Mouse (Mus musculus): ENCODE results near the gene Fam118b. TPM values are rescaled to one million over a fixed set of nuclear protein-coding genes. Genes with fewer than 3 reads are reported as not detected.

The Fam118b gene
- total and polyA plus RNA-seq, 2 experiments from 2014 or later, result 18.5 to 34.6 TPM

GRCm38 (mm10) chr9:35199772-35200471, 67.7 kb downstream of the Fam118b start, which contains the start of the genes Srpr and Tirap:
TSS of gene Srpr (plus strand) at chr9:35200175.
TSS of gene Tirap (minus strand) at chr9:35200291.
- H3K4me3 ChIP-seq (ENCODE audit: low read length), result peak within 1 kb of the TSS; percentile 65
- H3K9ac ChIP-seq (replicated peaks; ENCODE audit: low read length), result peak within 1 kb of the TSS; percentile 67
- peak within 1 kb of the TSS; percentile 72 for H3K4me2 ChIP-seq (ENCODE audit: low read depth, low read length)
- no peaks in the 10 kb centered on the region for H3K4me1 ChIP-seq (ENCODE audit: insufficient read depth, low read length)
- H3K27ac ChIP-seq, result peak within 1 kb of the TSS; percentile 48; the same call in 1 of the 2 replicates
- no peaks in the 10 kb centered on the region for H3K9me3 ChIP-seq (ENCODE audit: low read length)
- H3K36me3 ChIP-seq (ENCODE audit: insufficient read depth, low read length), result 0 out of 2 replicates have a peak, but pooled peaks cover 2% of the 10 kb centered on the region
- TF ChIP-seq CTCF (IDR thresholded peaks at IDR 0.05; ENCODE audit: low read depth), result peak; percentile 74
- DNase-seq (ENCODE audit: low spot score) (peak; percentile 88), ATAC-seq (peak; percentile 93)
- WGBS, result 1% methylated on average over 39 of the region's 44 CpGs
- no peaks in the 10 kb centered on the region for H3K27me3 ChIP-seq (ENCODE audit: insufficient read depth, low read length)

- Histone ChIP-seq H3K9me3 (ENCODE audit: low read length) (no peaks in the 10 kb centered on the region), H3K27ac (peak overlapping the region; percentile 48; the same call in 1 of the 2 replicates), H3K27me3 (ENCODE audit: insufficient read depth, low read length) (no peaks in the 10 kb centered on the region), H3K4me3 (ENCODE audit: low read length) (peak overlapping the region; percentile 65), H3K4me2 (ENCODE audit: low read depth, low read length) (peak overlapping the region; percentile 72), H3K4me1 (ENCODE audit: insufficient read depth, low read length) (no peaks in the 10 kb centered on the region), H3K36me3 (ENCODE audit: insufficient read depth, low read length) (no peaks in the 10 kb centered on the region), H3K9ac (replicated peaks; ENCODE audit: low read length) (peak overlapping the region; percentile 67)
- DNase-seq (ENCODE audit: low spot score) (peak; percentile 11), ATAC-seq (peak; percentile 78)
- no peak for TF ChIP-seq CTCF (IDR thresholded peaks at IDR 0.05; ENCODE audit: low read depth)
- 25% methylated on average over 18 of the region's 18 CpGs for WGBS
Observed at GRCm38 (mm10) chr9:35198945-35199771, 68.4 kb downstream of the Fam118b start.

GRCm38 (mm10) chr9:35198351-35198750, 69.3 kb downstream of the Fam118b start:
- WGBS, result 69% methylated on average over 10 of the region's 10 CpGs
- Histone ChIP-seq H3K27ac (no peak overlapping the region), H3K27me3 (ENCODE audit: insufficient read depth, low read length) (no peaks in the 10 kb centered on the region), H3K36me3 (ENCODE audit: insufficient read depth, low read length) (no peaks in the 10 kb centered on the region), H3K9me3 (ENCODE audit: low read length) (no peaks in the 10 kb centered on the region), H3K4me1 (ENCODE audit: insufficient read depth, low read length) (no peaks in the 10 kb centered on the region), H3K9ac (replicated peaks; ENCODE audit: low read length) (no peak overlapping the region), H3K4me2 (ENCODE audit: low read depth, low read length) (no peak overlapping the region), H3K4me3 (ENCODE audit: low read length) (no peak overlapping the region)
- TF ChIP-seq CTCF (IDR thresholded peaks at IDR 0.05; ENCODE audit: low read depth), result no peak
- no peak for ATAC-seq
- DNase-seq (ENCODE audit: low spot score), result no peak

GRCm38 (mm10) chr9:35197625-35198024, 70.0 kb downstream of the Fam118b start:
- Histone ChIP-seq H3K4me3 (ENCODE audit: low read length) (no peak overlapping the region), H3K9me3 (ENCODE audit: low read length) (no peaks in the 10 kb centered on the region), H3K27ac (no peak overlapping the region), H3K36me3 (ENCODE audit: insufficient read depth, low read length) (no peaks in the 10 kb centered on the region), H3K27me3 (ENCODE audit: insufficient read depth, low read length) (no peaks in the 10 kb centered on the region), H3K9ac (replicated peaks; ENCODE audit: low read length) (no peak overlapping the region), H3K4me2 (ENCODE audit: low read depth, low read length) (no peak overlapping the region), H3K4me1 (ENCODE audit: insufficient read depth, low read length) (no peaks in the 10 kb centered on the region)
- ATAC-seq, result no peak
- no peak for TF ChIP-seq CTCF (IDR thresholded peaks at IDR 0.05; ENCODE audit: low read depth)
- no peak for DNase-seq (ENCODE audit: low spot score)
- WGBS, result 91% methylated on average over 3 of the region's 3 CpGs

- Histone ChIP-seq H3K9me3 (ENCODE audit: low read length) (no peaks in the 10 kb centered on the region), H3K4me3 (ENCODE audit: low read length) (no peak overlapping the region), H3K4me2 (ENCODE audit: low read depth, low read length) (no peak overlapping the region), H3K9ac (replicated peaks; ENCODE audit: low read length) (no peak overlapping the region), H3K36me3 (ENCODE audit: insufficient read depth, low read length) (no peaks in the 10 kb centered on the region), H3K27ac (no peak overlapping the region), H3K4me1 (ENCODE audit: insufficient read depth, low read length) (no peaks in the 10 kb centered on the region; the same call in 1 of the 2 replicates), H3K27me3 (ENCODE audit: insufficient read depth, low read length) (no peaks in the 10 kb centered on the region)
- DNase-seq (ENCODE audit: low spot score) (no peak), ATAC-seq (no peak)
- 99% methylated on average over 3 of the region's 3 CpGs for WGBS
- TF ChIP-seq CTCF (IDR thresholded peaks at IDR 0.05; ENCODE audit: low read depth), result no peak
Observed at GRCm38 (mm10) chr9:35194048-35194447, 73.6 kb downstream of the Fam118b start.

GRCm38 (mm10) chr9:35192983-35193542, 74.5 kb downstream of the Fam118b start:
- ATAC-seq (no peak), DNase-seq (ENCODE audit: low spot score) (no peak)
- 72% methylated on average over 11 of the region's 11 CpGs for WGBS

More at GRCm38 (mm10) chr9:35192983-35193542, 74.5 kb downstream of the Fam118b start:
- no peaks in the 10 kb centered on the region for H3K27me3 ChIP-seq (ENCODE audit: insufficient read depth, low read length)
- TF ChIP-seq CTCF (IDR thresholded peaks at IDR 0.05; ENCODE audit: low read depth), result no peak
- H3K9me3 ChIP-seq (ENCODE audit: low read length), result no peaks in the 10 kb centered on the region
- H3K9ac ChIP-seq (replicated peaks; ENCODE audit: low read length), result no peak overlapping the region
- no peak overlapping the region for H3K4me2 ChIP-seq (ENCODE audit: low read depth, low read length)
- H3K36me3 ChIP-seq (ENCODE audit: insufficient read depth, low read length), result no peaks in the 10 kb centered on the region
- no peaks in the 10 kb centered on the region; the same call in 1 of the 2 replicates for H3K4me1 ChIP-seq (ENCODE audit: insufficient read depth, low read length)
- no peak overlapping the region for H3K4me3 ChIP-seq (ENCODE audit: low read length)
- H3K27ac ChIP-seq, result no peak overlapping the region

All from hindbrain, postnatal 0 days (tissue).